Mouse (Mus musculus) NIH3T3 (cell line): ENCODE results near the gene Tspan4.

Experiments
- DNase-seq: peaks from one replicate; pipeline ENCODE4 v3.0.0-alpha.2; 2012; ENCODE audit warnings: low read depth

Tspan4 gene

GRCm38 (mm10) chr7:141476981-141477370, 1.9 kb downstream of the Tspan4 start:
- peak; percentile 76 for DNase-seq

- peak; percentile 52 for DNase-seq
These were observed 2.7 kb downstream of the Tspan4 start for GRCm38 (mm10) chr7:141477578-141478269.

- DNase-seq = no peak
These were observed 3.3 kb downstream of the Tspan4 start for GRCm38 (mm10) chr7:141478270-141478748.

GRCm38 (mm10) chr7:141480842-141481497, 5.9 kb downstream of the Tspan4 start:
- peak; percentile 77 for DNase-seq

GRCm38 (mm10) chr7:141481498-141482401, 6.7 kb downstream of the Tspan4 start:
- DNase-seq = no peak

GRCm38 (mm10) chr7:141482531-141483024, 7.5 kb downstream of the Tspan4 start:
- DNase-seq = no peak

- DNase-seq = no peak
These were observed 8.1 kb downstream of the Tspan4 start for GRCm38 (mm10) chr7:141483114-141483653.

- DNase-seq = no peak
These were observed 9.4 kb downstream of the Tspan4 start for GRCm38 (mm10) chr7:141484186-141485120.

- no peak for DNase-seq
These were observed 10.1 kb downstream of the Tspan4 start for GRCm38 (mm10) chr7:141485186-141485585.

- DNase-seq = no peak
These were observed 10.6 kb downstream of the Tspan4 start for GRCm38 (mm10) chr7:141485606-141486005.

GRCm38 (mm10) chr7:141486239-141486638, 11.2 kb downstream of the Tspan4 start:
- DNase-seq = no peak

- DNase-seq = no peak
These were observed 12.1 kb downstream of the Tspan4 start for GRCm38 (mm10) chr7:141487141-141487540.

- DNase-seq = peak; percentile 32
These were observed 16.1 kb downstream of the Tspan4 start for GRCm38 (mm10) chr7:141491151-141491550.

GRCm38 (mm10) chr7:141492738-141493137, 17.7 kb downstream of the Tspan4 start:
- DNase-seq = no peak

- no peak for DNase-seq
These were observed 18.7 kb downstream of the Tspan4 start for GRCm38 (mm10) chr7:141493729-141494128.

- no peak for DNase-seq
These were observed 20.3 kb downstream of the Tspan4 start for GRCm38 (mm10) chr7:141495379-141495778.

GRCm38 (mm10) chr7:141495940-141496339, 20.9 kb downstream of the Tspan4 start:
- DNase-seq = no peak

GRCm38 (mm10) chr7:141497600-141497999, 22.6 kb downstream of the Tspan4 start:
- DNase-seq = peak; percentile 24

GRCm38 (mm10) chr7:141501820-141502555, 26.9 kb downstream of the Tspan4 start:
- peak; percentile 33 for DNase-seq

- DNase-seq = no peak
These were observed 27.5 kb downstream of the Tspan4 start for GRCm38 (mm10) chr7:141502556-141502905.
